Mouse (Mus musculus): ENCODE measurements around the gene Gp5. TPM values are rescaled to one million over a fixed set of nuclear protein-coding genes. Genes with fewer than 3 reads are reported as not detected.

Gp5 gene
- polyA plus RNA-seq, 1 experiment from 2014 or later: 0.62 TPM

DNA sequence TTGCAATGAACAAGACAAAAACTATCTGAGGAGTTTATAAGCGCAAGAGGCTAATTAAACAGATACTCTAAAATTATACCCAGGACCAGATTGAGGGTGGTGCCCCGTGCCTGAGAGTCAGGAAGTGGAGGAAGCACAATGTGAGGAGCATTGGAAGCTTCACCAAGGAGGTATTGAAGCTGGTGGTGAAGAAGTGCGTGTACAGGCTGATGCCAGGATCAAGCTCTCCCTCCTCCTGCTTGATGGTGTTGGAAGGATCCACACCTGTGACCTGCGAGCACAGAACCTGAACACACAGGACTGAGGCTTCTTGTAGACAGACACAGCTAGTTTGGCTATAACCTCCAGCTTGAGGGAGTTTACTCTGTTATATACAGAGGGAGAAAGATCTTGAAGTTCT is 4.5 kb downstream of the Gp5 start:
- H3K4me2 ChIP-seq (ENCODE audit: low read length): no peak overlapping the region
- H3K4me3 ChIP-seq (ENCODE audit: low read depth, low read length): no peak overlapping the region
- H3K36me3 ChIP-seq (ENCODE audit: control insufficient read depth, insufficient read depth, low read length): no peaks in the 10 kb centered on the region
- WGBS: 88% methylated on average over 4 of the region's 4 CpGs
- H3K27me3 ChIP-seq (ENCODE audit: control insufficient read depth, insufficient read depth, low read depth, low read length): peaks cover 24% of the 10 kb centered on the region
- H3K4me1 ChIP-seq (ENCODE audit: control insufficient read depth, insufficient read depth, low read length): peaks cover 18% of the 10 kb centered on the region
- no peak overlapping the region for H3K9ac ChIP-seq (ENCODE audit: low read depth, low read length)
- no peak for ATAC-seq
- H3K27ac ChIP-seq (ENCODE audit: low read length): no peak overlapping the region
- no peaks in the 10 kb centered on the region for H3K9me3 ChIP-seq (replicated peaks; ENCODE audit: control insufficient read depth, low read length, poor library complexity, severe bottlenecking)

DNA sequence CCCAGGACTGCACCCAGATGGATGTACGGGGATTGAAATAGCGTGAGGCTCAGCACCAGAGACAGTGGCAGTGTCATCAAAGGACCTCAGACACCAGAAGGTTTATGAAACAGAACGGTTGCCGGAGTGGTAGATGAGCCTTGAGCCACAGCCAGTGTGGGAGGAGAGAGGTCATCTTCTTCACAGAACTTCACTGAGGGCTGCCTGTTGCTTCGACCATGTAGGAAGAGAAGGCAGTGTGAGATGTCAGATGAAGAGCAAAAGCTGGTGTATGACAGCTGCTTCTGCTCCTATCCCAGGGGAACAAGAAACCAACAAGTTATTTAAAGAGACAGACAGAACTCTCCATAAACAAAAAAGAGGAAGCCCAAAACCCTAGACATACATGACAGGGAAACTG is 6.3 kb downstream of the Gp5 start:
- H3K27ac ChIP-seq (ENCODE audit: low read length): no peak overlapping the region
- no peaks in the 10 kb centered on the region for H3K9me3 ChIP-seq (replicated peaks; ENCODE audit: control insufficient read depth, low read length, poor library complexity, severe bottlenecking)
- no peak overlapping the region for H3K4me2 ChIP-seq (ENCODE audit: low read length)
- no peak for ATAC-seq
- 79% methylated on average over 5 of the region's 5 CpGs for WGBS
- no peak overlapping the region for H3K4me3 ChIP-seq (ENCODE audit: low read depth, low read length)
- H3K4me1 ChIP-seq (ENCODE audit: control insufficient read depth, insufficient read depth, low read length): peaks cover 8% of the 10 kb centered on the region
- peaks cover 14% of the 10 kb centered on the region for H3K27me3 ChIP-seq (ENCODE audit: control insufficient read depth, insufficient read depth, low read depth, low read length)
- no peaks in the 10 kb centered on the region for H3K36me3 ChIP-seq (ENCODE audit: control insufficient read depth, insufficient read depth, low read length)
- no peak overlapping the region for H3K9ac ChIP-seq (ENCODE audit: low read depth, low read length)

- Histone ChIP-seq H3K36me3 (ENCODE audit: control insufficient read depth, insufficient read depth, low read length) (no peaks in the 10 kb centered on the region), H3K9ac (ENCODE audit: low read depth, low read length) (no peak overlapping the region), H3K27me3 (ENCODE audit: control insufficient read depth, insufficient read depth, low read depth, low read length) (peaks cover 13% of the 10 kb centered on the region), H3K4me1 (ENCODE audit: control insufficient read depth, insufficient read depth, low read length) (peaks cover 4% of the 10 kb centered on the region; the same call in 1 of the 2 replicates), H3K4me2 (ENCODE audit: low read length) (no peak overlapping the region), H3K27ac (ENCODE audit: low read length) (no peak overlapping the region), H3K4me3 (ENCODE audit: low read depth, low read length) (no peak overlapping the region), H3K9me3 (replicated peaks; ENCODE audit: control insufficient read depth, low read length, poor library complexity, severe bottlenecking) (no peaks in the 10 kb centered on the region)
- no peak for ATAC-seq
- 87% methylated on average over 2 of the region's 2 CpGs for WGBS
Observed at GRCm38 (mm10) chr16:30303411-30303810, 7.2 kb downstream of the Gp5 start.

GRCm38 (mm10) chr16:30302686-30303085 is 7.9 kb downstream of the Gp5 start:
- 90% methylated on average over 6 of the region's 6 CpGs for WGBS
- H3K9me3 ChIP-seq (replicated peaks; ENCODE audit: control insufficient read depth, low read length, poor library complexity, severe bottlenecking): no peaks in the 10 kb centered on the region
- no peaks in the 10 kb centered on the region for H3K36me3 ChIP-seq (ENCODE audit: control insufficient read depth, insufficient read depth, low read length)
- no peak overlapping the region for H3K4me2 ChIP-seq (ENCODE audit: low read length)
- H3K4me3 ChIP-seq (ENCODE audit: low read depth, low read length): no peak overlapping the region
- ATAC-seq: no peak
- H3K4me1 ChIP-seq (ENCODE audit: control insufficient read depth, insufficient read depth, low read length): no peaks in the 10 kb centered on the region
- H3K27ac ChIP-seq (ENCODE audit: low read length): no peak overlapping the region
- no peak overlapping the region for H3K9ac ChIP-seq (ENCODE audit: low read depth, low read length)
- H3K27me3 ChIP-seq (ENCODE audit: control insufficient read depth, insufficient read depth, low read depth, low read length): peaks cover 6% of the 10 kb centered on the region

- Histone ChIP-seq H3K4me3 (ENCODE audit: low read depth, low read length) (no peak overlapping the region), H3K9ac (ENCODE audit: low read depth, low read length) (no peak overlapping the region), H3K4me1 (ENCODE audit: control insufficient read depth, insufficient read depth, low read length) (no peaks in the 10 kb centered on the region), H3K4me2 (ENCODE audit: low read length) (no peak overlapping the region), H3K9me3 (replicated peaks; ENCODE audit: control insufficient read depth, low read length, poor library complexity, severe bottlenecking) (no peaks in the 10 kb centered on the region), H3K36me3 (ENCODE audit: control insufficient read depth, insufficient read depth, low read length) (no peaks in the 10 kb centered on the region), H3K27me3 (ENCODE audit: control insufficient read depth, insufficient read depth, low read depth, low read length) (no peaks in the 10 kb centered on the region), H3K27ac (ENCODE audit: low read length) (no peak overlapping the region)
- WGBS: 79% methylated on average over 10 of the region's 10 CpGs
- ATAC-seq: no peak
Observed at GRCm38 (mm10) chr16:30299711-30300277, 10.8 kb downstream of the Gp5 start.

DNA sequence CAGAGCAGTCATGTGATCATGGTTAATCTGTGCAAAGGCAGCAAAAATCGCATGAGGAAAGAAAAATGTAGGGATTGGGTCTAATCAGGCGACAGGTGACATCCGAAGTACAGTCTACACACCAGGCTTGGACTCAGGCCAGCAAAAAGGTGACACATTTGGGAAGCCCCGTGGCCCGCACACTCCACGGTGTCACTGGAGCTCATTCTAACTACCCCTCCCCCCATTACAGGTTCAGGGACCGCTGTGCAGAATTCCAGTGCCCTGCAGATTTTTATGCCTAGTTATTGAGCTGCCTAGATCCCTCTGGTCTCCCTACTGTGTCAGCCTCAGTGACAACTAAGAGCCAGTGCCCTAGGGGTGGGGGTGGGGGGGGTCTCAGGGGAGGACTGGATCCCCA is 13.1 kb downstream of the Gp5 start:
- no peak overlapping the region for H3K4me2 ChIP-seq (ENCODE audit: low read length)
- no peak overlapping the region for H3K27ac ChIP-seq (ENCODE audit: low read length)
- WGBS: 94% methylated on average over 7 of the region's 7 CpGs
- no peak overlapping the region for H3K4me3 ChIP-seq (ENCODE audit: low read depth, low read length)
- no peaks in the 10 kb centered on the region for H3K36me3 ChIP-seq (ENCODE audit: control insufficient read depth, insufficient read depth, low read length)
- H3K9me3 ChIP-seq (replicated peaks; ENCODE audit: control insufficient read depth, low read length, poor library complexity, severe bottlenecking): no peaks in the 10 kb centered on the region
- ATAC-seq: no peak
- H3K4me1 ChIP-seq (ENCODE audit: control insufficient read depth, insufficient read depth, low read length): no peaks in the 10 kb centered on the region
- H3K27me3 ChIP-seq (ENCODE audit: control insufficient read depth, insufficient read depth, low read depth, low read length): no peaks in the 10 kb centered on the region
- H3K9ac ChIP-seq (ENCODE audit: low read depth, low read length): no peak overlapping the region

DNA sequence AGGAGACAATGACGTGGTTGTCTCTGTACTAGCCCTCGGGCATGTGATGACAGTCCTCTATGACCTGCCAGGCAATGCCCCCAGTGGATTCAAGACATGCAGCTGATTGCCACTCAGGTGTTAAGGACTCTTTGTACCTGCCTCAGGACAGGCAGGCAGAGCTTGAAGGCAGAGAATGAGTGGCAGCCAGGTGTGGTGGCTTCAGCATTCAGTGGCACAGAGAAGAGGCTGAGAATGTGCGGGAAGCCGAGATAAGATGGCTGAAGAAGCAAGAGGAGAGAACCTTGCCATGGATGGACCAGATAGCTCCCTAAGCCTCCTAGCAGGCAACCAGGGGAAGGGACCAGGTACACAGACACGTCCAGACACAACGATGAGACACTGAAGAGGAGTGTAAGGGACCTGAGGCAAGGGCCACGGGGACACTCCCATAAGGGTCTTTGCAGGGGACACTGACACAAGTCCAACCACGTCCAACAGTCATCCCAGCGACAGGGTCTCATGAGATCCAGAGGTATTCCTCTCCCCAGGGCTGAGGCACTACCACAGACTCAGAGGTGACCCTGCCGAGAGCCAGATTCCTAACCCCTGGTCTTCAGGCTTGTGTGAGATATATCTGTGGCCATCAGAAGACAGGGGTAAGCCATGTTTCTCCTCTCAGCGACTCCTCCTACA is 13.8 kb downstream of the Gp5 start:
- no peaks in the 10 kb centered on the region for H3K36me3 ChIP-seq (ENCODE audit: control insufficient read depth, insufficient read depth, low read length)
- H3K4me2 ChIP-seq (ENCODE audit: low read length): no peak overlapping the region
- H3K4me1 ChIP-seq (ENCODE audit: control insufficient read depth, insufficient read depth, low read length): no peaks in the 10 kb centered on the region
- H3K27me3 ChIP-seq (ENCODE audit: control insufficient read depth, insufficient read depth, low read depth, low read length): no peaks in the 10 kb centered on the region
- H3K9ac ChIP-seq (ENCODE audit: low read depth, low read length): no peak overlapping the region
- no peak overlapping the region for H3K4me3 ChIP-seq (ENCODE audit: low read depth, low read length)
- WGBS: 88% methylated on average over 11 of the region's 11 CpGs
- H3K27ac ChIP-seq (ENCODE audit: low read length): no peak overlapping the region
- ATAC-seq: no peak
- no peaks in the 10 kb centered on the region for H3K9me3 ChIP-seq (replicated peaks; ENCODE audit: control insufficient read depth, low read length, poor library complexity, severe bottlenecking)

DNA sequence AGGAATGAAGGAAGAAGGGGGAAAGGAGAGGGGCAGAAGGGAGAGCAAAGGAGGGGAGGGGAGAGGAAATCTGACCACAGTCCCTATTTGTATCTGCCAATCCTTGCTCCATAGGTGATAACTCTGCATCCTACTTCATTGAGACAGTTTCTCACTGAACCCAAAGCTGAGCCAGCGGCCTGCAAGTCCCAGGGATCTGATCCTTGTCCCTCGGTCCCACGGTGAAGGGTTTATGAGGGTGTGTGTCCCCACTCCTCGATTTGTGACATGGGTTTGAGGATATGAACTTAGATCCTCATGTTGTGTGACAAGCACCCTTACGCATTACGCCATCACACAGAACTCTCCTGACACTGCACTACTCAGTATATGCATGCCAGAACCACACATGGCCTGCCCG is 15.5 kb downstream of the Gp5 start:
- no peak overlapping the region for H3K4me3 ChIP-seq (ENCODE audit: low read depth, low read length)
- H3K4me2 ChIP-seq (ENCODE audit: low read length): no peak overlapping the region
- no peaks in the 10 kb centered on the region for H3K9me3 ChIP-seq (replicated peaks; ENCODE audit: control insufficient read depth, low read length, poor library complexity, severe bottlenecking)
- no peaks in the 10 kb centered on the region for H3K27me3 ChIP-seq (ENCODE audit: control insufficient read depth, insufficient read depth, low read depth, low read length)
- no peaks in the 10 kb centered on the region for H3K4me1 ChIP-seq (ENCODE audit: control insufficient read depth, insufficient read depth, low read length)
- whole genome bisulfite sequencing: 89% methylated on average over 7 of the region's 7 CpGs
- no peak overlapping the region for H3K9ac ChIP-seq (ENCODE audit: low read depth, low read length)
- no peaks in the 10 kb centered on the region for H3K36me3 ChIP-seq (ENCODE audit: control insufficient read depth, insufficient read depth, low read length)
- H3K27ac ChIP-seq (ENCODE audit: low read length): no peak overlapping the region
- no peak for ATAC-seq

DNA sequence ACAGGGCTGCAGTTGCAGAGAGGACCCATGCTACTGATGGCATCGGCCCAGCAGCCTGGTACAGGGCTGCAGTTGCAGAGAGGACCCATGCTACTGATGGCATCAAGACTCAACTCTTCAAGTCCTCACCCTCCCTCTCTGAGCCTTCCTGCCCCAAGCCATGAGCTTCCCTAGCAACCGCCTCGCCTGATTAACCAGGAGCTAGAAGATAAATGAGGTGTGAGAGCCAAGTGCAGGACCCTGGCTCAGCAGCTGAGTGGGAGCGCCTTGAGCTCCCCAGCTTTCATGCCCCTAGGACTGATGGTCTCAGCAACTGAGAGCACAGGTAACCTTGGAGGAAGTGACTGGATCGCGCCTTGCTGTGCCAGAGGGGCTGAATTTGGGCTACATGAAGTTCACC is 20.1 kb downstream of the Gp5 start:
- WGBS: 87% methylated on average over 6 of the region's 6 CpGs
- no peaks in the 10 kb centered on the region for H3K27me3 ChIP-seq (ENCODE audit: control insufficient read depth, insufficient read depth, low read depth, low read length)
- no peaks in the 10 kb centered on the region for H3K9me3 ChIP-seq (replicated peaks; ENCODE audit: control insufficient read depth, low read length, poor library complexity, severe bottlenecking)
- no peak overlapping the region for H3K4me3 ChIP-seq (ENCODE audit: low read depth, low read length)
- no peak overlapping the region for H3K4me2 ChIP-seq (ENCODE audit: low read length)
- H3K36me3 ChIP-seq (ENCODE audit: control insufficient read depth, insufficient read depth, low read length): no peaks in the 10 kb centered on the region
- no peak overlapping the region for H3K9ac ChIP-seq (ENCODE audit: low read depth, low read length)
- H3K27ac ChIP-seq (ENCODE audit: low read length): no peak overlapping the region
- H3K4me1 ChIP-seq (ENCODE audit: control insufficient read depth, insufficient read depth, low read length): no peaks in the 10 kb centered on the region
- no peak for ATAC-seq

Data from midbrain, embryonic 16.5 days (tissue).